Mouse (Mus musculus) central nervous system, embryonic 11.5 days (tissue): ENCODE data around the gene Ccl7. TPM values are rescaled to one million over a fixed set of nuclear protein-coding genes. Genes with fewer than 3 reads are reported as not detected.

Experiments
- polyA plus RNA-seq: library from polyadenylated mRNA; depleted of rRNA; stranded (reverse); fragments of >200 nt; gene quantifications from 2 replicates; pipeline ENCODE4 v1.2.3, GENCODE M21; 2012; rRNA removed

Ccl7 gene
- 0.13 and 0.63 TPM in 2 replicates for polyA plus RNA-seq

GRCm38 (mm10) chr11:82045471-82045870, at the start of gene Ccl7:
Gene Ccl7 (plus strand): TSS chr11:82045712.

DNA sequence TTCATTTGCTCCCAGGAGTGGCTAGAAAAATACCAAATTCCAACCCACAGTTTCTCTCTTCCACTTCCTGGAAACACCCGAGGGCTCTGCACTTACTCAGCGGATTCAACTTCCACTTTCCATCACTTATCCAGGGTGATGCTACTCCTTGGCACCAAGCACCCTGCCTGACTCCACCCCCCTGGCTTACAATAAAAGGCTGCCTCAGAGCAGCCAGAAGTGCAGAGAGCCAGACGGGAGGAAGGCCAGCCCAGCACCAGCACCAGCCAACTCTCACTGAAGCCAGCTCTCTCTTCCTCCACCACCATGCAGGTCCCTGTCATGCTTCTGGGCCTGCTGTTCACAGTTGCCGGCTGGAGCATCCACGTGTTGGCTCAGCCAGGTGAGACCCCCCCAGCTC, 10.2 kb upstream of the Ccl7 start, which contains the start of gene Ccl2:
TSS of gene Ccl2 (plus strand) at position 216 of the 400 bp plus-strand sequence.

GRCm38 (mm10) chr11:82038535-82038934, 7.0 kb upstream of the Ccl7 start, which contains the start of gene Gm17268:
Gene Gm17268 (minus strand): TSS chr11:82038562.

GRCm38 (mm10) chr11:82057646-82058045, 12.1 kb downstream of the Ccl7 start, which contains the start of gene Ccl11:
Gene Ccl11 (plus strand): TSS chr11:82057823.

Other genes with a start within 250 kb of the Ccl7 start
- 0.04 TPM in 2 replicates for gene 5530401A14Rik, start 185.0 kb upstream of the Ccl7 start, polyA plus RNA-seq
- gene Asic2, start 77.3 kb upstream of the Ccl7 start, polyA plus RNA-seq: 2.2 and 2.6 TPM in 2 replicates
- 0.25 and 1.5 TPM in 2 replicates for gene Ccl2, start 10.1 kb upstream of the Ccl7 start, polyA plus RNA-seq
- gene Gm17268, start 7.2 kb upstream of the Ccl7 start, polyA plus RNA-seq: not detected in 2 replicates
- 0.07 TPM in 1 of 2 replicates, not detected in the other for gene Ccl11, start 12.1 kb downstream of the Ccl7 start, polyA plus RNA-seq
- gene Ccl12, start 56.1 kb downstream of the Ccl7 start, polyA plus RNA-seq: 0.72 and 0.89 TPM in 2 replicates
- not detected in 2 replicates for gene Ccl8, start 69.5 kb downstream of the Ccl7 start, polyA plus RNA-seq